Mouse (Mus musculus) liver, adult 2 months (tissue): ENCODE results near the gene Pawr. TPM values are rescaled to one million over a fixed set of nuclear protein-coding genes. Genes with fewer than 3 reads are reported as not detected.

Source experiments
- DNase-seq: peaks from one replicate; pipeline ENCODE4 v3.0.0-alpha.2; 2011; ENCODE audit warnings: low read depth, low spot score; ENCODE audit errors: extremely low read depth
- H3K27ac ChIP-seq: fragments of 200-500 bp; replicated peaks from 2 replicates; pipeline ENCODE4 v1.5.1; 2012; ENCODE audit warnings: low read depth, mild to moderate bottlenecking, control low read depth, inconsistent platforms, low read length; ENCODE audit not compliant: insufficient read depth
- H3K27me3 ChIP-seq: fragments of 200-500 bp; 2 replicates; pipeline ENCODE4 v1.6.1; 2012; ENCODE audit warnings: mild to moderate bottlenecking, moderate library complexity, low read length, inconsistent platforms; ENCODE audit not compliant: control insufficient read depth, insufficient read depth
- H3K36me3 ChIP-seq: fragments of 200-500 bp; 2 replicates; pipeline ENCODE4 v1.6.1; 2012; ENCODE audit warnings: low read length, inconsistent platforms; ENCODE audit not compliant: control insufficient read depth, insufficient read depth
- H3K4me1 ChIP-seq: fragments of 200-500 bp; 2 replicates; pipeline ENCODE4 v1.6.1; 2011; ENCODE audit warnings: low read length; ENCODE audit not compliant: control insufficient read depth, insufficient read depth
- H3K4me3 ChIP-seq: fragments of 200-500 bp; 2 replicates; pipeline ENCODE4 v1.5.1; 2011; ENCODE audit warnings: low read depth, mild to moderate bottlenecking, control low read depth, low read length, moderate library complexity; ENCODE audit not compliant: insufficient read depth
- H3K79me2 ChIP-seq: fragments of 200-500 bp; 2 replicates; pipeline ENCODE4 v1.6.1; 2012; ENCODE audit warnings: inconsistent platforms, mild to moderate bottlenecking, low read length, moderate library complexity; ENCODE audit not compliant: control insufficient read depth, insufficient read depth
- H3K9ac ChIP-seq: fragments of 200-500 bp; 2 replicates; pipeline ENCODE4 v1.6.1; 2012; ENCODE audit warnings: low read depth, mild to moderate bottlenecking, control low read depth, inconsistent platforms, low read length
- CTCF ChIP-seq: fragments of 200-500 bp; IDR thresholded peaks from 2 replicates; pipeline ENCODE4 v1.5.1; 2011; ENCODE audit warnings: low read depth, low read length, control low read depth
- POLR2A ChIP-seq: fragments of 200-500 bp; IDR thresholded peaks from 2 replicates; pipeline ENCODE4 v1.6.1; 2011; ENCODE audit warnings: low read length, control low read depth; ENCODE audit not compliant: insufficient read depth; ENCODE audit errors: extremely low read depth
- WGBS: fragments of 180-500 bp; shearing (Covaris S2); methylation state at CpG from one replicate; pipeline ENCODE4 v1.1.7; 2018; 5-methylcytosine and 5-hydroxymethylcytosine counted together
- polyA plus RNA-seq: library from polyadenylated mRNA; depleted of rRNA; stranded (reverse); fragments of >200 nt; gene quantifications from 2 replicates; pipeline ENCODE4 v1.2.3, GENCODE M21; 2012
- total RNA-seq: library from RNA; depleted of rRNA; stranded (reverse); fragments of >200 nt; gene quantifications from 2 replicates; pipeline ENCODE4 v1.2.3, GENCODE M21; 2014

Gene Pawr
- total and polyA plus RNA-seq, 2 experiments, result 5.0 to 7.1 TPM

- H3K27ac ChIP-seq, result no peak overlapping the region
- H3K4me3 ChIP-seq, result no peak overlapping the region
- DNase-seq, result peak; percentile 47
- H3K9ac ChIP-seq, result no peak overlapping the region
- H3K36me3 ChIP-seq, result no peaks in the 10 kb centered on the region
- WGBS, result 84% methylated on average over 9 of the region's 9 CpGs
- H3K79me2 ChIP-seq, result peaks cover 15% of the 10 kb centered on the region
- TF ChIP-seq CTCF (no peak), POLR2A (no peak)
- H3K27me3 ChIP-seq, result no peaks in the 10 kb centered on the region
- H3K4me1 ChIP-seq, result no peaks in the 10 kb centered on the region
These were observed 18.5 kb downstream of the Pawr start for GRCm38 (mm10) chr10:108350125-108351070.

GRCm38 (mm10) chr10:108352944-108353343, 21.0 kb downstream of the Pawr start:
- TF ChIP-seq CTCF, result no peak
- H3K27me3 ChIP-seq, result no peaks in the 10 kb centered on the region
- no peak overlapping the region for H3K9ac ChIP-seq
- 91% methylated on average over 10 of the region's 10 CpGs for WGBS
- no peaks in the 10 kb centered on the region for H3K4me1 ChIP-seq
- no peak overlapping the region for H3K4me3 ChIP-seq
- peaks cover 22% of the 10 kb centered on the region for H3K79me2 ChIP-seq
- no peak for DNase-seq
- no peaks in the 10 kb centered on the region; the same call in 1 of the 2 replicates for H3K36me3 ChIP-seq
- H3K27ac ChIP-seq, result no peak overlapping the region

- 78% methylated on average over 10 of the region's 10 CpGs for WGBS
- Histone ChIP-seq H3K79me2 (peaks cover 20% of the 10 kb centered on the region), H3K27ac (no peak overlapping the region), H3K4me1 (no peaks in the 10 kb centered on the region), H3K36me3 (peaks cover 1% of the 10 kb centered on the region; the same call in 1 of the 2 replicates), H3K4me3 (no peak overlapping the region), H3K27me3 (no peaks in the 10 kb centered on the region), H3K9ac (no peak overlapping the region)
- DNase-seq, result no peak
- TF ChIP-seq POLR2A, result no peak
- TF ChIP-seq CTCF, result no peak
These were observed 22.9 kb downstream of the Pawr start for GRCm38 (mm10) chr10:108354726-108355391.

GRCm38 (mm10) chr10:108355392-108355775, 23.5 kb downstream of the Pawr start:
- Histone ChIP-seq H3K4me3 (no peak overlapping the region), H3K79me2 (peaks cover 20% of the 10 kb centered on the region), H3K9ac (no peak overlapping the region), H3K36me3 (peaks cover 1% of the 10 kb centered on the region; the same call in 1 of the 2 replicates), H3K27me3 (no peaks in the 10 kb centered on the region), H3K27ac (no peak overlapping the region), H3K4me1 (no peaks in the 10 kb centered on the region)
- no peak for DNase-seq
- WGBS, result 42% methylated on average over 3 of the region's 3 CpGs
- TF ChIP-seq POLR2A (no peak), CTCF (no peak)

GRCm38 (mm10) chr10:108356601-108357187, 24.8 kb downstream of the Pawr start:
- H3K79me2 ChIP-seq, result peaks cover 20% of the 10 kb centered on the region
- no peak for DNase-seq
- H3K9ac ChIP-seq, result no peak overlapping the region
- 96% methylated on average over 12 of the region's 12 CpGs for WGBS
- H3K36me3 ChIP-seq, result peaks cover 1% of the 10 kb centered on the region; the same call in 1 of the 2 replicates
- TF ChIP-seq CTCF (no peak), POLR2A (no peak)
- H3K27me3 ChIP-seq, result no peaks in the 10 kb centered on the region
- H3K27ac ChIP-seq, result no peak overlapping the region
- no peak overlapping the region for H3K4me3 ChIP-seq
- H3K4me1 ChIP-seq, result peaks cover 4% of the 10 kb centered on the region; the same call in 1 of the 2 replicates
